Mouse (Mus musculus): ENCODE measurements around the gene Gpbp1. TPM values are rescaled to one million over a fixed set of nuclear protein-coding genes. Genes with fewer than 3 reads are reported as not detected.
A peak's percentile ranks its signal among the peaks of the same experiment; 100 is the strongest.

The Gpbp1 gene
- 3.7 TPM in 1 of 2 replicates, not detected in the other for polyA plus RNA-seq (2012; ENCODE audit: insufficient read depth, low replicate concordance)

DNA sequence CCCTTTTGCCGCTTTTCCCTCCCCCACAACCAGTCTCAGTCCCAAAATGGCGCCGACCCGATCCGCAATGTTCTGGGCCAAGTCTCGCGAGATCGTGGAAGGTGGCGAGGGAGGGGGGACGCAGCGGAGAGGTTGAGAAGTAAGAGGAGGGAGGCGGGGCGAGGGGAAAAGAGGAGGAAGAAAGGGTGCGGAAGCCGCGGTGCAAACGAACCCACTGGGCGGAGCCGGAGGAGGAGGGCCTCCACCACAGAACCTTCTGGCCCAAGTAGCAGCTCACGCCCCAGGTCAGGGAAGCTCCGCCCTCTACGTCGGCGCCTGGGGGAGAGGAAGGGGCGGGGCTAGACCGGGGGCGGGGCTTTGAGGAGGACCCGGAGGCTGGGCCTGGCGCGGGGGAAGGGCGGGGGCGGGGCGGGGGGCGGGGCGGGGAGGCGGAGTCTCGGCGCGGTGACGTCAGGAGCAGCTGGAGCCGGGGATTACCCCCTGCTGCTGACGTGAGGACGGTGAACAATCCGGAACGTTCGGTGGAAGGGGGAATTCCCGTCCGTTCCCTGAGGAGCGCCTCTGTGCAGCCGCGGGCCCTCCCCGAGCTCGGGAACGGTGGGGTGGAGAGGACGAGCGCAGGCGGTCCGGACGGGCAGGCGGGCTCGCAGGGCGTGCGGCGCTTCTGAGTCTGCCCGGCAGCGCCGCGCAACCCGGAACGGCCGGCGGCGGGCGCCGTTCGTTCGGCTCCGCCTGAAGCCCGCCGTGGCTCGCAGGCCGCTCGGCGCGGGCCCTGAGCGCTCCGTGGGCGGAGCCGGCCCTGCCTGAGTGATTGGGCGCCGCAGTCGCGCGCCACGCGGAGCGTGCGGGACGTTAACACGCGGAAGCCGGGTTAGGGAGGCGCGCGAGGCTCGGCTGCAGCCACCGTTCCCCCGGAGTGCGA, at the start of gene Gpbp1:
TSS of gene Gpbp1 (minus strand) at position 310 of the 922 bp plus-strand sequence.
- peaks cover 13% of the 10 kb centered on the region for H3K27me3 ChIP-seq (replicated peaks)
- H3K9me3 ChIP-seq = no peaks in the 10 kb centered on the region
- TF ChIP-seq FLI1 (IDR thresholded peaks at IDR 0.05; ENCODE audit: low read length) = no peak
- TF ChIP-seq GATA1 (IDR thresholded peaks at IDR 0.05; ENCODE audit: borderline replicate concordance, low read length) = no peak
- H3K36me3 ChIP-seq (replicated peaks; ENCODE audit: low read length) = no peaks in the 10 kb centered on the region
- peaks cover 11% of the 10 kb centered on the region; the same call in 1 of the 2 replicates for H3K4me1 ChIP-seq
- peak within 1 kb of the TSS; percentile 96 for H3K4me3 ChIP-seq (replicated peaks)

DNA sequence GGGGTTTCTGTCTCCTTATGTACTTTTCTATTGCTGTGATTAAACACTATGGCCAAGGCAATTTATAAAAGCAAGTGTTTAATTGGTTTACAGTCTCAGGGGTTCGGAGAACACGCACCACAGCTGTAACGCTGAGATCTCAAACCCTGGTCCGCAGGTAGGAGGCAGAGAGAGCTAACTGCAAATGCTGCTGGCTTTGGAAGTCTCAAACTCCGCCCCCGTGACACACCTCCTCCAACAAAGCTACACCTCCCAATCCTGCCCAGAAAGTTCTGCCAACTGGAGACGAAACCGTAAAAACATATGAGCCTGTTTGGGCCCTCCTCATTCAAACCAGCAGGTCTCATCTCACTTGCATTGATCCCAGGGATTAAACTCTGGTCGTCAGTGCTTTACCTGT, 47.8 kb upstream of the Gpbp1 start:
- TF ChIP-seq GATA1 (IDR thresholded peaks at IDR 0.05; ENCODE audit: borderline replicate concordance, low read length) (no peak), FLI1 (IDR thresholded peaks at IDR 0.05; ENCODE audit: low read length) (no peak)
- H3K27me3 ChIP-seq (replicated peaks) = peaks cover 2% of the 10 kb centered on the region
- peaks cover 9% of the 10 kb centered on the region for H3K4me1 ChIP-seq
- no peak overlapping the region for H3K4me3 ChIP-seq (replicated peaks)
- no peaks in the 10 kb centered on the region for H3K9me3 ChIP-seq
- no peaks in the 10 kb centered on the region for H3K36me3 ChIP-seq (replicated peaks; ENCODE audit: low read length)

DNA sequence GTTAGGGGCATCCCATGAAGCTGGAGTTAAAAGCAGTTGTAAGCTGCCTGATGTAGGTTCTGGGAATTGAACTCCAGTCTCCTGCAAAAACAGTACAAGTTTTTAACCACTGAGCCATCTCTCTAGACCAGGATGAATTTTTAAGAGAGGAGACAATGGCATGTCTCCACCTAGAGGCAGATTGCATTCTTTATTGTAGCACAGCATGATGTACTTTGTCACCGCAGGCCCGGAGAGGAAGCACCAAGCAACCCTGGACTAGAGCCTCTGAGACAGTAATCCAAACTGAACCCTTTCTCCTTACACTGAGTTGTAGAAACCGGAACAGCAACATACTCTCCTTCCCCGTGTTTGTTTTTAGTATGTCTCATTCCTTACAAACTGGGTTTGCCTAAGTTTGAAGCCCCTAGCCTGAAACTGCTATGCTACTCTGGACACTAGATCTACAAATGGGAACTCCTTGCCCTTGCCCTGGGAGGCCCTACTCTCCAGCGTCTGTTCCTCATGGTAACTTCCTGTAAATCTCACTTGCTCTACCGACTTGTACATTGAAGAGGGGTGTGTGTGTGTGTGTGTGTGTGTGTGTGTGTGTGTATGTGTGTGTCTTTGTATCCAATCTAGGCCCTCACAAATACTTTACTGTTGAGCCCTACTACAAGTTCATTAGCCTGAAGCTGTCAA, 46.4 kb upstream of the Gpbp1 start:
- Histone ChIP-seq H3K9me3 (no peaks in the 10 kb centered on the region), H3K4me1 (peaks cover 9% of the 10 kb centered on the region), H3K4me3 (replicated peaks) (no peak overlapping the region), H3K36me3 (replicated peaks; ENCODE audit: low read length) (no peaks in the 10 kb centered on the region), H3K27me3 (replicated peaks) (no peaks in the 10 kb centered on the region)
- TF ChIP-seq FLI1 (IDR thresholded peaks at IDR 0.05; ENCODE audit: low read length) = no peak
- no peak for TF ChIP-seq GATA1 (IDR thresholded peaks at IDR 0.05; ENCODE audit: borderline replicate concordance, low read length)

- H3K4me3 ChIP-seq (replicated peaks) = no peak overlapping the region
- no peaks in the 10 kb centered on the region for H3K9me3 ChIP-seq
- TF ChIP-seq FLI1 (IDR thresholded peaks at IDR 0.05; ENCODE audit: low read length) (no peak), GATA1 (IDR thresholded peaks at IDR 0.05; ENCODE audit: borderline replicate concordance, low read length) (no peak)
- no peaks in the 10 kb centered on the region for H3K27me3 ChIP-seq (replicated peaks)
- no peaks in the 10 kb centered on the region for H3K36me3 ChIP-seq (replicated peaks; ENCODE audit: low read length)
- H3K4me1 ChIP-seq = peaks cover 9% of the 10 kb centered on the region
These were observed 44.2 kb upstream of the Gpbp1 start for GRCm38 (mm10) chr13:111534131-111534530.

DNA sequence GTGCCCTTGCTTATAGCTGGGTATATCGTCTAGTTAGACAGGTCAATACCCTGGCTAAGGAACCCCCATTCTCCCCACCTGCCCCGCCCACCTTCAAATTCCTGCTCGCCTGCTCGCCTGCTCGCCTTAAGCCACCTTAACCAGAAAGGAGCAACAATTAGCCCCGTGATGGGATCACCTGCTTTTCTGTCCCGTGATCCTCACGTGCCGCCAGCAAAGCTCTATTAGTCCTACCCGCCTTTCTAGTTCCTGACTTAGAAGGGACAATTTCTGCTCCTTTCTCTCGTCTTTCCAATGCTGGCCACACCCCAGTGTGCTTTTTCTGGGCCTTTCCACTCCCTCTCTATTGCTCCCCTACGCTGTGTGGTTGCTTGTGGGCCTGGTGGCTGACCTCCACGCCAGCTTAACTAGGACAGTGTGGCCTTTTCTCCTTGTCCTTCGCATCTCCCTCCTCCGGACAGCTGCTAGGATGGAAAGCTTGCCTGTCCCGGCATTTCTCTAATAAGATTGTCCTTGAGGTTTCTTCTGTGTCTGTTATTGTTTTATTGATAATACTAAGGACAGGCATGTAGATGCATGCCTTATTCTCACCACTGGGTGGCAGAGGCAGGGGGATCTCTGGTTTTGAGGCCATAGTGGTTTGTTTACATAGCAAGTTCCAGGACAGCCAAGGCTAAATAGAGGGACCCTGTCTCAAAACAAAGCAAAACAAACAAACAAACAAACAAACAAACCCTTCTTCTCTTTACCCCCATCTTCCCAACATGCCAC, 42.5 kb upstream of the Gpbp1 start:
- no peak for TF ChIP-seq GATA1 (IDR thresholded peaks at IDR 0.05; ENCODE audit: borderline replicate concordance, low read length)
- no peak for TF ChIP-seq FLI1 (IDR thresholded peaks at IDR 0.05; ENCODE audit: low read length)
- Histone ChIP-seq H3K36me3 (replicated peaks; ENCODE audit: low read length) (no peaks in the 10 kb centered on the region), H3K4me3 (replicated peaks) (no peak overlapping the region), H3K27me3 (replicated peaks) (no peaks in the 10 kb centered on the region), H3K9me3 (no peaks in the 10 kb centered on the region), H3K4me1 (peaks cover 9% of the 10 kb centered on the region)

DNA sequence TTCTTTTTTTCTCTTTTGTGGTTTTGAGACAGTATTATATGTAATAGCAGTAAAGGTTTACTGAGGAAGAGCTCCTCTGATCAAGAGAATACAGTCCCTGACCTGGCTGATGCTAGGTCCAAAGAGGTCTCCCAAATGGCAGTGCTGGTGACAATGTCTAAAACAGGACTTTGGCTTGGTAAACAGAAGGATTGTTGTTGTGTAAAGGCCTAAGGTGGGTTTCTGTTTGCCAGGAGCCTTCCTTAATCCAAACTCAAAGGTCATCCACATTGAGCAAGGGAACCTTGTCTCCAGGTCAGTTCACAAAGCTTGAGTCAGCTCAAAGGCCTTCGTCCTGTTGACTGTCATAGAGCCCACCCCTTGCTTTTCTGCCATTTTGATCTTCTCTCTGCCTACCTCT, 41.8 kb upstream of the Gpbp1 start:
- Histone ChIP-seq H3K36me3 (replicated peaks; ENCODE audit: low read length) (no peaks in the 10 kb centered on the region), H3K4me1 (peaks cover 9% of the 10 kb centered on the region), H3K4me3 (replicated peaks) (no peak overlapping the region), H3K27me3 (replicated peaks) (no peaks in the 10 kb centered on the region), H3K9me3 (no peaks in the 10 kb centered on the region)
- TF ChIP-seq FLI1 (IDR thresholded peaks at IDR 0.05; ENCODE audit: low read length) = no peak
- no peak for TF ChIP-seq GATA1 (IDR thresholded peaks at IDR 0.05; ENCODE audit: borderline replicate concordance, low read length)

- Histone ChIP-seq H3K4me3 (replicated peaks) (no peak overlapping the region), H3K9me3 (no peaks in the 10 kb centered on the region), H3K36me3 (replicated peaks; ENCODE audit: low read length) (no peaks in the 10 kb centered on the region), H3K4me1 (no peaks in the 10 kb centered on the region), H3K27me3 (replicated peaks) (peaks cover 5% of the 10 kb centered on the region)
- TF ChIP-seq FLI1 (IDR thresholded peaks at IDR 0.05; ENCODE audit: low read length) (no peak), GATA1 (IDR thresholded peaks at IDR 0.05; ENCODE audit: borderline replicate concordance, low read length) (no peak)
These were observed 34.4 kb upstream of the Gpbp1 start for GRCm38 (mm10) chr13:111524277-111524676.

- TF ChIP-seq GATA1 (IDR thresholded peaks at IDR 0.05; ENCODE audit: borderline replicate concordance, low read length) (no peak), FLI1 (IDR thresholded peaks at IDR 0.05; ENCODE audit: low read length) (no peak)
These were observed 32.4 kb upstream of the Gpbp1 start for GRCm38 (mm10) chr13:111522336-111522735.

GRCm38 (mm10) chr13:111520456-111520855, 30.5 kb upstream of the Gpbp1 start:
- H3K9me3 ChIP-seq = no peaks in the 10 kb centered on the region
- H3K27me3 ChIP-seq (replicated peaks) = peaks cover 5% of the 10 kb centered on the region
- no peaks in the 10 kb centered on the region for H3K36me3 ChIP-seq (replicated peaks; ENCODE audit: low read length)
- H3K4me3 ChIP-seq (replicated peaks) = no peak overlapping the region
- TF ChIP-seq GATA1 (IDR thresholded peaks at IDR 0.05; ENCODE audit: borderline replicate concordance, low read length) = no peak
- no peak for TF ChIP-seq FLI1 (IDR thresholded peaks at IDR 0.05; ENCODE audit: low read length)
- H3K4me1 ChIP-seq = no peaks in the 10 kb centered on the region

More at GRCm38 (mm10) chr13:111522336-111522735, 32.4 kb upstream of the Gpbp1 start:
- H3K4me1 ChIP-seq = no peaks in the 10 kb centered on the region
- no peak overlapping the region for H3K4me3 ChIP-seq (replicated peaks)
- H3K9me3 ChIP-seq = no peaks in the 10 kb centered on the region
- H3K27me3 ChIP-seq (replicated peaks) = peaks cover 5% of the 10 kb centered on the region
- no peaks in the 10 kb centered on the region for H3K36me3 ChIP-seq (replicated peaks; ENCODE audit: low read length)
